Mouse (Mus musculus): ENCODE data around the gene Aadacl3. TPM values are rescaled to one million over a fixed set of nuclear protein-coding genes. Genes with fewer than 3 reads are reported as not detected.

Aadacl3 gene
- polyA plus RNA-seq, 1 experiment from 2014 or later = not detected

- ATAC-seq (ENCODE audit: insufficient number of reproducible peaks, insufficient read depth, low FRiP score, low read depth) = no peak
- Histone ChIP-seq H3K4me3 (ENCODE audit: low read depth, low read length) (no peak within 1 kb of the TSS), H3K9ac (replicated peaks; ENCODE audit: low read depth, low read length) (no peak within 1 kb of the TSS), H3K9me3 (ENCODE audit: control insufficient read depth, low read depth, low read length) (no peaks in the 10 kb centered on the region), H3K27ac (ENCODE audit: low read length) (no peak within 1 kb of the TSS), H3K27me3 (ENCODE audit: control insufficient read depth, insufficient read depth, low read length) (no peaks in the 10 kb centered on the region), H3K4me1 (ENCODE audit: control insufficient read depth, insufficient read depth, low read length) (no peaks in the 10 kb centered on the region), H3K36me3 (ENCODE audit: control insufficient read depth, insufficient read depth, low read length) (no peaks in the 10 kb centered on the region), H3K4me2 (replicated peaks; ENCODE audit: low read depth, low read length) (no peak within 1 kb of the TSS)
Measured at GRCm38 (mm10) chr4:144438672-144439071, 24.9 kb downstream of the Aadacl3 start, which contains the start of gene 1700012P22Rik. Gene 1700012P22Rik (minus strand): TSS chr4:144438772.

GRCm38 (mm10) chr4:144433216-144433615 is 30.3 kb downstream of the Aadacl3 start:
- no peak for ATAC-seq (ENCODE audit: insufficient number of reproducible peaks, insufficient read depth, low FRiP score, low read depth)
- Histone ChIP-seq H3K4me1 (ENCODE audit: control insufficient read depth, insufficient read depth, low read length) (no peaks in the 10 kb centered on the region), H3K4me3 (ENCODE audit: low read depth, low read length) (no peak overlapping the region), H3K9ac (replicated peaks; ENCODE audit: low read depth, low read length) (no peak overlapping the region), H3K27ac (ENCODE audit: low read length) (no peak overlapping the region), H3K27me3 (ENCODE audit: control insufficient read depth, insufficient read depth, low read length) (no peaks in the 10 kb centered on the region), H3K4me2 (replicated peaks; ENCODE audit: low read depth, low read length) (no peak overlapping the region), H3K36me3 (ENCODE audit: control insufficient read depth, insufficient read depth, low read length) (no peaks in the 10 kb centered on the region), H3K9me3 (ENCODE audit: control insufficient read depth, low read depth, low read length) (no peaks in the 10 kb centered on the region)
- WGBS = 86% methylated on average over 5 of the region's 5 CpGs

- Histone ChIP-seq H3K4me2 (replicated peaks; ENCODE audit: low read depth, low read length) (no peak overlapping the region), H3K36me3 (ENCODE audit: control insufficient read depth, insufficient read depth, low read length) (no peaks in the 10 kb centered on the region), H3K9me3 (ENCODE audit: control insufficient read depth, low read depth, low read length) (no peaks in the 10 kb centered on the region), H3K9ac (replicated peaks; ENCODE audit: low read depth, low read length) (no peak overlapping the region), H3K4me1 (ENCODE audit: control insufficient read depth, insufficient read depth, low read length) (no peaks in the 10 kb centered on the region), H3K27ac (ENCODE audit: low read length) (no peak overlapping the region), H3K27me3 (ENCODE audit: control insufficient read depth, insufficient read depth, low read length) (no peaks in the 10 kb centered on the region), H3K4me3 (ENCODE audit: low read depth, low read length) (no peak overlapping the region)
- ATAC-seq (ENCODE audit: insufficient number of reproducible peaks, insufficient read depth, low FRiP score, low read depth) = 0 out of 2 replicates have a peak, but pooled peaks have one; percentile 14
- WGBS = 74% methylated on average over 2 of the region's 2 CpGs
Measured at GRCm38 (mm10) chr4:144430723-144431122, 32.8 kb downstream of the Aadacl3 start.

DNA sequence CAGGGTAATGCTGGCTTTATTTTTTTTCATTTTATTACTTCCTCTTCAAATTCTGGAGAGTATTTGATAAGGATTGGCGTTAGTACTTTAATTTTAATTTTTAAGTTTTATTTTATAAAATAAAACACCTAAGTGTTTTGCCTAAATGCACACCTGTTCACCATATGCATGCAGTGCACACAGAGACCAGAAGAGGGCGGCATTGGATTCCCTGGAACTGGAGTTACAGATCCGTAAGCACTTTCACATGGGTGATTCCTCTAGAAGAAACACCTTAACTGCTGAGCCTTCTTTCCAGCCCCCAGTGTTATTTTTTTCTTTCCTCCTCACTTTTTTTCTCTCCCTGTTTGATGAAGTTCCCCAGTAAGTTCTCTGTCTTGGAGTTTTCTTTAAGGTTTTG is 34.7 kb downstream of the Aadacl3 start:
- Histone ChIP-seq H3K9ac (replicated peaks; ENCODE audit: low read depth, low read length) (no peak overlapping the region), H3K36me3 (ENCODE audit: control insufficient read depth, insufficient read depth, low read length) (no peaks in the 10 kb centered on the region), H3K27ac (ENCODE audit: low read length) (no peak overlapping the region), H3K4me1 (ENCODE audit: control insufficient read depth, insufficient read depth, low read length) (no peaks in the 10 kb centered on the region), H3K4me3 (ENCODE audit: low read depth, low read length) (no peak overlapping the region), H3K9me3 (ENCODE audit: control insufficient read depth, low read depth, low read length) (no peaks in the 10 kb centered on the region), H3K27me3 (ENCODE audit: control insufficient read depth, insufficient read depth, low read length) (no peaks in the 10 kb centered on the region), H3K4me2 (replicated peaks; ENCODE audit: low read depth, low read length) (no peak overlapping the region)
- WGBS = 19% methylated on average over 3 of the region's 3 CpGs
- ATAC-seq (ENCODE audit: insufficient number of reproducible peaks, insufficient read depth, low FRiP score, low read depth) = no peak

- H3K4me2 ChIP-seq (replicated peaks; ENCODE audit: low read depth, low read length) = no peak overlapping the region
- 71% methylated on average over 5 of the region's 5 CpGs for WGBS
- H3K27ac ChIP-seq (ENCODE audit: low read length) = no peak overlapping the region
- no peaks in the 10 kb centered on the region for H3K27me3 ChIP-seq (ENCODE audit: control insufficient read depth, insufficient read depth, low read length)
- no peak overlapping the region for H3K9ac ChIP-seq (replicated peaks; ENCODE audit: low read depth, low read length)
- no peaks in the 10 kb centered on the region for H3K4me1 ChIP-seq (ENCODE audit: control insufficient read depth, insufficient read depth, low read length)
- no peaks in the 10 kb centered on the region for H3K36me3 ChIP-seq (ENCODE audit: control insufficient read depth, insufficient read depth, low read length)
- H3K4me3 ChIP-seq (ENCODE audit: low read depth, low read length) = no peak overlapping the region
- H3K9me3 ChIP-seq (ENCODE audit: control insufficient read depth, low read depth, low read length) = no peaks in the 10 kb centered on the region
- ATAC-seq (ENCODE audit: insufficient number of reproducible peaks, insufficient read depth, low FRiP score, low read depth) = no peak
Measured at GRCm38 (mm10) chr4:144424590-144424989, 39.0 kb downstream of the Aadacl3 start.

DNA sequence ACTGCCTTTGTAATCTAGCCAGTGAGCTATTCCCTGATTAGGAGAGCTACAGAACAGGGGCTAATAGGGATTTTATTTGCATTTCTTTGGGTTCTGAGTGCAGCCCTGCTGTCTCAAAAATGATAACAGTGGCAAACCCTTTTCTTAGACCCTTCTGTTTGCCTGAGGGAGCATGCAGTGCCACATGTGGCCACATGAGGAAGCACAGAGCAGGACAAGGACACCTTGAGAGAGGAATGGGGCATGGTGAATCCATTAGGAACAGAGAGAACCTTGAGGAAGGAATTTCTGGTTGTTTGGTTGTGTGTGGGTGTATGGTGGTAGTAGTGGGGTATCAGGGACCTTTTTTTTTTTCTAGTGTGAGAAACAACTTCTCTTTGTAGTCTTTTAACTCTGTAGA is 42.9 kb downstream of the Aadacl3 start:
- no peak for ATAC-seq (ENCODE audit: insufficient number of reproducible peaks, insufficient read depth, low FRiP score, low read depth)
- H3K9me3 ChIP-seq (ENCODE audit: control insufficient read depth, low read depth, low read length) = no peaks in the 10 kb centered on the region
- H3K27me3 ChIP-seq (ENCODE audit: control insufficient read depth, insufficient read depth, low read length) = no peaks in the 10 kb centered on the region
- no peak overlapping the region for H3K4me2 ChIP-seq (replicated peaks; ENCODE audit: low read depth, low read length)
- H3K27ac ChIP-seq (ENCODE audit: low read length) = no peak overlapping the region
- H3K4me3 ChIP-seq (ENCODE audit: low read depth, low read length) = no peak overlapping the region
- no peak overlapping the region for H3K9ac ChIP-seq (replicated peaks; ENCODE audit: low read depth, low read length)
- no peaks in the 10 kb centered on the region for H3K36me3 ChIP-seq (ENCODE audit: control insufficient read depth, insufficient read depth, low read length)
- H3K4me1 ChIP-seq (ENCODE audit: control insufficient read depth, insufficient read depth, low read length) = no peaks in the 10 kb centered on the region

GRCm38 (mm10) chr4:144408290-144408689 is 55.3 kb downstream of the Aadacl3 start, which contains the start of gene Pramef12:
Gene Pramef12 (minus strand): TSS chr4:144408464.
- 68% methylated on average over 9 of the region's 9 CpGs for WGBS
- H3K27me3 ChIP-seq (ENCODE audit: control insufficient read depth, insufficient read depth, low read length) = no peaks in the 10 kb centered on the region
- H3K27ac ChIP-seq (ENCODE audit: low read length) = no peak within 1 kb of the TSS
- no peak within 1 kb of the TSS for H3K4me2 ChIP-seq (replicated peaks; ENCODE audit: low read depth, low read length)
- H3K4me3 ChIP-seq (ENCODE audit: low read depth, low read length) = no peak within 1 kb of the TSS
- H3K36me3 ChIP-seq (ENCODE audit: control insufficient read depth, insufficient read depth, low read length) = no peaks in the 10 kb centered on the region
- H3K9me3 ChIP-seq (ENCODE audit: control insufficient read depth, low read depth, low read length) = no peaks in the 10 kb centered on the region
- H3K4me1 ChIP-seq (ENCODE audit: control insufficient read depth, insufficient read depth, low read length) = no peaks in the 10 kb centered on the region
- no peak for ATAC-seq (ENCODE audit: insufficient number of reproducible peaks, insufficient read depth, low FRiP score, low read depth)
- H3K9ac ChIP-seq (replicated peaks; ENCODE audit: low read depth, low read length) = no peak within 1 kb of the TSS

- no peaks in the 10 kb centered on the region for H3K4me1 ChIP-seq (ENCODE audit: control insufficient read depth, insufficient read depth, low read length)
- no peak overlapping the region for H3K4me2 ChIP-seq (replicated peaks; ENCODE audit: low read depth, low read length)
- H3K9me3 ChIP-seq (ENCODE audit: control insufficient read depth, low read depth, low read length) = no peaks in the 10 kb centered on the region
- H3K36me3 ChIP-seq (ENCODE audit: control insufficient read depth, insufficient read depth, low read length) = no peaks in the 10 kb centered on the region
- H3K9ac ChIP-seq (replicated peaks; ENCODE audit: low read depth, low read length) = no peak overlapping the region
- 59% methylated on average over 3 of the region's 3 CpGs for WGBS
- no peaks in the 10 kb centered on the region for H3K27me3 ChIP-seq (ENCODE audit: control insufficient read depth, insufficient read depth, low read length)
- ATAC-seq (ENCODE audit: insufficient number of reproducible peaks, insufficient read depth, low FRiP score, low read depth) = no peak
- no peak overlapping the region for H3K27ac ChIP-seq (ENCODE audit: low read length)
- H3K4me3 ChIP-seq (ENCODE audit: low read depth, low read length) = no peak overlapping the region
Measured at GRCm38 (mm10) chr4:144406261-144406660, 57.3 kb downstream of the Aadacl3 start.

- H3K27me3 ChIP-seq (ENCODE audit: control insufficient read depth, insufficient read depth, low read length) = no peaks in the 10 kb centered on the region
- H3K9ac ChIP-seq (replicated peaks; ENCODE audit: low read depth, low read length) = no peak overlapping the region
- H3K4me2 ChIP-seq (replicated peaks; ENCODE audit: low read depth, low read length) = peak overlapping the region; percentile 40
- no peaks in the 10 kb centered on the region for H3K4me1 ChIP-seq (ENCODE audit: control insufficient read depth, insufficient read depth, low read length)
- whole genome bisulfite sequencing = 3% methylated on average over 17 of the region's 17 CpGs
- peak overlapping the region; percentile 25 for H3K4me3 ChIP-seq (ENCODE audit: low read depth, low read length)
- no peaks in the 10 kb centered on the region for H3K36me3 ChIP-seq (ENCODE audit: control insufficient read depth, insufficient read depth, low read length)
- ATAC-seq (ENCODE audit: insufficient number of reproducible peaks, insufficient read depth, low FRiP score, low read depth) = peak; percentile 93
- H3K9me3 ChIP-seq (ENCODE audit: control insufficient read depth, low read depth, low read length) = no peaks in the 10 kb centered on the region
- peak overlapping the region; percentile 62 for H3K27ac ChIP-seq (ENCODE audit: low read length)
Measured at GRCm38 (mm10) chr4:144404456-144405086, 59.0 kb downstream of the Aadacl3 start.
